Mouse (Mus musculus) olfactory bulb, adult 2 months (tissue): ENCODE results near the gene Ssh1.

Experiments
- CTCF ChIP-seq: fragments of 200-500 bp; IDR thresholded peaks from 2 replicates; pipeline ENCODE4 v1.5.1; 2012; ENCODE audit warnings: low read depth, mild to moderate bottlenecking, low read length, moderate library complexity; ENCODE audit not compliant: insufficient read depth
- POLR2A ChIP-seq: fragments of 200-500 bp; IDR thresholded peaks from 2 replicates; pipeline ENCODE4 v1.6.1; 2012; ENCODE audit warnings: mild to moderate bottlenecking, low read depth, low read length, moderate library complexity; ENCODE audit not compliant: insufficient read depth

GRCm38 (mm10) chr5:113952519-113952918 is 41.2 kb downstream of the Ssh1 start:
- TF ChIP-seq POLR2A: no peak
- no peak for TF ChIP-seq CTCF
